Mouse (Mus musculus) left cerebral cortex, adult 18-20 months (tissue): ENCODE results near the gene Mecom. TPM values are rescaled to one million over a fixed set of nuclear protein-coding genes. Genes with fewer than 3 reads are reported as not detected.

Experiments
- DNase-seq, 2 experiments: peaks; one replicate each; pipeline ENCODE4 v3.0.0; 2021 to 2022; ENCODE audit warnings: low spot score in 2 of 2, mixed read lengths in 1 of 2
- total RNA-seq, 2 experiments: library from RNA; stranded (reverse); gene quantifications; 2 replicates each; pipeline ENCODE4 v1.2.3; 2021

Gene Mecom
- total RNA-seq, 2 experiments from 2014 or later: 3.5 to 4.2 TPM

GRCm38 (mm10) chr3:30212802-30213201 lies 335.0 kb downstream of the Mecom start:
- no peak for DNase-seq

GRCm38 (mm10) chr3:30209131-30209530 lies 338.7 kb downstream of the Mecom start:
- DNase-seq: no peak

DNA sequence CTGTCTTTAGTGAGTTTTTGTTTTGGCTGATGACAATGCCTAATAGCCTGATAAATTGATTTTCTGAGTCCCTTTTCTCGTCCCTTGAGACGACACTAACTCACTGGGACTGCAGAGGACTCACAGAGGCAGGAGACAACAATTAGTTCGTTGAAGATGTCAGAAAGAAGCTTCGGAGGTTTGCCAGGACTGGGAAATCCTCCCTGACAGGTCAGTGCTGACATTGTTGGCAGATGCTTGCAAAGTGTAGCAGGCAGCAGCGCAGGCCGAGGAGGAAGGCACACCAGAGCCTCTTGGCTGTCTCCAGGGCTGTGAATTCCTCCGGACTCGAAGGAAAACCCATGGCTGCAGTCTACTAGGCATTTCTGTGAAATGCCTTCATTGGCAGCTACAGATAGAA lies 339.9 kb downstream of the Mecom start:
- DNase-seq: no peak

GRCm38 (mm10) chr3:30207431-30207830 lies 340.4 kb downstream of the Mecom start:
- DNase-seq: no peak

GRCm38 (mm10) chr3:30206123-30206522 lies 341.7 kb downstream of the Mecom start:
- no peak for DNase-seq

DNA sequence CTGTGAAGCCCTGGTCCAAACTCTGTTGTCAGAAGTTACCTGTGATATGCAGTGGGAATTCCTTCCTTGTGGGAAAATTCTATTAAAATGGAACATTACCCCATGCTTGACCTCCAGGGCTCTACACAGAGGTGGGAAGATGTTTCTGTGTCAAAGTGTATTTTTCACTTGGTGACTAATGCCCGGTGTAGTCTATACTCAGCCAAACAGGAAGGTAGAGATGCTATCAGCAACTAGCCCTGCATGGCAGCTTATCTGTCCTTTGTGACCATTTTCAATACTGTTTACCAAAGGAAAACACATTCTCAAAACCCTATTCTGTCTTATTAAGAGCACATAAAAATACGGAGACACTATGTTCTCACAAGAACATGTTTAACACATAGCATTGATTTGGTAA lies 344.0 kb downstream of the Mecom start:
- no peak for DNase-seq

DNA sequence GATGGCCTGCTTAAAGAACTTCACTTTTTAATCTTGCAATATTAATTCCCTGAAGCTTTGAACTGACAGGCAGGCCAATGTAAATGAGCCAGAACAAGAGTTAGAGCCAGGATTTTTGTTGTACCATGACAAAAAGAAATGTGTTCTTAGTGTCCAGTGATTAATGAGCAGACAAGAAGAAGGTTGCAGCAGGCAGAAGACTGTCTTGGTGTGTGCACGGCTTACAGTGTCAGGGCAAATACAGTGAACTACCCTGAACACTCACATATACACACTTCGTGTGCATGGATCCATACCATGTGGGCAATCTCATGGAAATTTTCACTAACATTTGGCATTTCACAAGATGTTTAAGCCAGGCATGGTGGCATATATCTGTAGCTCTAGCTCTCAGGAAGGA lies 349.0 kb downstream of the Mecom start:
- no peak for DNase-seq

DNA sequence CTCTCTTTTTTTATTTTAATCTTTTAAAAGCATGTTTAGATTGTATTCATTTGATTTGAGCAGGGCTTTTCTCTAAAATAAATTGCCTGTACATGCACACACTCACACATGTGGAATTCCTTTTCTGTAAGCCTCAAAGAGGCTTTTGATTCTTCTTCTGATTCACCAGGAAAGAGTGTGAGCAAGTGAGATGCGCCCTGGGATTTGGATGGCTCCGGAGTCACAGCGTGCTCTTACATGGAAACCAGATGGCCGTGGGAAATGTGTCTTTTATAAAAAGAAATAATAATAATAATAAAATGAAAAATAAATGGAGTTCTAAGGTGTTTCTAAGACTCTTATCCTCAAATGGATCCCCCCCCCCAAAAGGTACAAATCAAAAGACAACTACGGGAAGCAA lies 349.6 kb downstream of the Mecom start:
- no peak for DNase-seq

GRCm38 (mm10) chr3:30195186-30195585 lies 352.6 kb downstream of the Mecom start:
- no peak for DNase-seq

GRCm38 (mm10) chr3:30192294-30193007 lies 355.4 kb downstream of the Mecom start:
- DNase-seq: no peak

DNA sequence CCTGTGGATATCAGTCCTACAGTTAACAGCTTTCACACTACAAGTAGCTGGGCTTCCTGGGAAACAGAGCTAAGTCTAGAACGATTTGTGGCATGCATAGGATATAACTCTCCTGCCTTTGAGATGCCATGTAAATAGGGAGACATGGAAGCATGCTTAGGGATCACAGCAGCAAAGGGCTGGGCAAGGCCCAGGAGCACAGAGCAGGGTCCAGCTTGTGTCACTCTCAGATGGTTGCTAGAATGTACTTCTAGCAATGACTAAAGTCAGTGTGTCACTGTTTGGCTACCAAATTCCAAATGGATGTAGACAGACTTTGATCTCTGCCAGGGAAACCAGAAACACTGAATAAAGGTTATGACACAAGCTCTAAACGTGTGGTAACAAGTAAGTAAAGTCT lies 358.5 kb downstream of the Mecom start:
- DNase-seq: no peak

DNA sequence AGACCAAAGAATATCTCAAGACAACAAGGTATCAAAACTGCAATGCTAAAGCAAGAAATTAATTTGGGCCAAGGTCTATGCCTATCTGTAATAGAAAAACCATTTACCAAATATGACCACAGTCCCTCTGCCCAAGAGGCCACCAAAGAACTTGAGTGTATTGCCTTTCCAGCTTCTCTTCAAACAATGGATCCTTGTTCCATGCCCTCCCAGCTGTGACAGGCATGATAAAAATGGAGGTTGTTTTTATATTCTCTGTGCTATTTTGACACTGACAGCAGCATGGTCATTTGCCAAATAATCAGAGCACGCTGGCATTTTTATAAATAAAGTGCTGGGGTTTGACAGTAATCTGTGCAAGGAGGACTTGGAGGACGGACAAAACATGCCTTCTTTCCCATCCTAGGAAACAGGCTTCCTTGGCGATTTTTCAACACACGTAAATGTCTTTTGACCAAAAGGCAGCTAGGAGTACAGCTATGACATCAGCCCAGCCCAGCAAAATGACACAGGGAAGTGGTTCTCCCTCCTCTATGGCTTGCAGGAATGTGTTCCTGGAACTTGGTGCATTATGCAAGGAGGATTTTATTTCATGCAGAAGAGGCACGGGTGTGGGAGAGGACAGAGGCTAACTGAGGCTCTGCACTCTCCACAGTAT lies 359.9 kb downstream of the Mecom start:
- no peak for DNase-seq

DNA sequence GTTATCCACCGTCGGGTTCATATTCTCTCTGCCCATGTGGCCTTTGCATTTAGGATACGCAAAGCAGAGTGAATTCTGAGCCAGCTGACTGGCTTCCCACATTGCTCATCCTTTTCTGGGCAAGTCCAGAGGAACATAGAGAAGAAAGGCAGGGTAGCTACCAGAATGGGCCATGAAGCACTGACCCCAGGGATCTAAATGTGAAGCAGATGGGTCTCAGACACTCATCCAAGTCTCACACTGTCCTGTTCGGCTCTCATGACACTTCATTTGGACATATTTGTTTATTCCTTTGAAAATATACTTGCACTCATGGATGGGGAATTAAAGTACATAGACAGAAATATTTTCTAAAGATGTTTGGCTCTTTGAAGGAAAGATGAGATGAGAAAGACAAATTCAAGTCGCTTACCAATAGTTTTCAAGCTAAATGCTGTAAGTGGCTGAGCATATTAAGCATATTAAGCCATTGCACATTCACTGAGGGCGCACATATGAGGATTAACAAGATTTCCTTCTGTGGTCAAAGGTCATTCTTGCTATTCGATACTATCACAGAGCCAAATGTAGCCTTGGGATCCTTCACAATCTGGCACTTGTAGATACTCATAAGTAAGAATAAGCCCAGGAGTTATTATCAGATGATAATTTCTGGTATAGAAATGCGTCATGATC lies 365.9 kb downstream of the Mecom start:
- DNase-seq: no peak

DNA sequence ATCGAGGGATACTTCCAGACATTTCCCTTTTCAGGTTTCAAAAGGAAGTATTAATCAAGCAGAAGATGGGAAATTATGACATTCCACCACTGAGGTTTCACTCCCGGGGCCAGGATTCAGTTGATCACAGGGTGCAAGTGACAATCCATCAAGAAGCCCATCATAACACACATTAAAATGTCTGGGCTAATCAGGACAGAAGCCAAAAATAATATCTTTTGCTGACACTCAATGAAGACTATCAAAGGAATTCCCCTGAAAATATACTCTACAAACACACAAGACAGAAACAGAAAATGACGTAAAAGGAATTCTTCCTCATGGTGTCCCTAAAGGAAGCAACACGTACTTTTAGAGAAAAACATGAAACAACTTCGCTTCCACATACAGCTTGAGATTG lies 371.2 kb downstream of the Mecom start:
- DNase-seq: no peak

DNA sequence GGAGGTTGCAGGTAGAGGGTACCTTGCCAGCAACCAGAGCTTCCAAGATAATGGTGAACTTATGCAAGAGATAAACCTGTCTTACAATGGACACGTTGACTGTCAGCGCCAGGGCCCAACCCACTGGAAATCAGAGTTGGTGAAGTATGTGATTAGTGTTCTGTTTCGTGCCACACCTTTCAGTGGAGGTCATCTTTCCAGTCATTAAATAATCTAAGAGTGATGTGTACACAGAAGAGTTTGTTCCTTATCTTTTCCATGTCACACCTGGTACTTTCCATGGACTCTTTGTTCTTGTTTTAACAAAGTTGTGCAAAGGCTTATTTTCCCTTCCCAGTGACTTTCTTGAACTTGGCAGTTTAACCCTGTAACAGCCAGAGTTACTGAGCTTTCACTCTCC lies 374.0 kb downstream of the Mecom start:
- DNase-seq: no peak

- DNase-seq: no peak
These were observed 379.2 kb downstream of the Mecom start for GRCm38 (mm10) chr3:30168396-30169186.

DNA sequence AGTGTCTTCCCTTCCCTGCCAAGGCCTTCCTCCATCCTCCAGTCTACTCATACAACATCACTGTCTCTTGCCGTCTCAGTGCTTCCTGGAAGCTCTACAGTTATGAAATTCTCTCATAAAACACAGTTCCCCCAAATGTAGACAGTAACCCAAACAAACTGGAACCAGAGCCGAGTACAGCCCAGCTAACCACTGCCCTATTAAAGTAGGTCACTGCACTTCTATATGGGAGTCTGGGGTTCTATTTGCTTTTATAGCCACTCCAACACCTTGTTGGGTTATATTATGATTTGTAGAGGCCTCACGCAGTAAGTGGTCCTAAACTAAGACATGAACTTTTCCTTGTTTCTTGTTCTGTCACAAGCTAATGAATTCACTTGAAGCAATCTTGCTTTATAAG lies 380.8 kb downstream of the Mecom start:
- DNase-seq: no peak

- no peak for DNase-seq
These were observed 383.0 kb downstream of the Mecom start for GRCm38 (mm10) chr3:30164834-30165233.

DNA sequence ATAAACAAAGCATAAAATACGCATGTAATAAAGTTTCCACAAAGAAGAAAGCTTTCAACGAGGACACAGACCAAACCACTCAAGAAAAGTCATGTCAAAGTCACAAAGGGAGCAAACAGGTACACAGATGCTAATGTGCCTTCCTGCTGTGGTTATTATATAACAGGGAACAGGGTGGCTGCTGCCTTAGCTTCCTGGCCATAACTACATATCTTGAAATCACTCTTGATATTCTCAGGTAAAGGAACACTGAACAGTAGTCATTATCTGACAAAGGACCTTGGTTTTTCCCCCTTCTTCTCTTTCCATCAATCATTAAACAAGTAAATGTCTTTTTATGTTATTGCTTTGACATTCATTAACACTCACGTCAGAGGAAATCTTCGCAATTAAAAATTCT lies 384.4 kb downstream of the Mecom start:
- no peak for DNase-seq

GRCm38 (mm10) chr3:30160961-30161670 lies 386.7 kb downstream of the Mecom start:
- no peak for DNase-seq

GRCm38 (mm10) chr3:30160346-30160745 lies 387.5 kb downstream of the Mecom start:
- no peak for DNase-seq
